Mouse (Mus musculus) adrenal gland, adult (tissue): ENCODE data around the gene Ndufs6.

Experiments
- DNase-seq, 2 experiments: peaks; one replicate each; pipeline ENCODE4 v3.0.0; 2022 to 2023; ENCODE audit warnings: low spot score in 1 of 2; ENCODE audit not compliant: inconsistent age in 2 of 2

Gene Ndufs6

GRCm38 (mm10) chr13:73306430-73306829 lies 21.9 kb downstream of the Ndufs6 start:
- no peak for DNase-seq

GRCm38 (mm10) chr13:73306085-73306410 lies 22.3 kb downstream of the Ndufs6 start:
- DNase-seq = no peak

- no peak for DNase-seq
These were observed 22.8 kb downstream of the Ndufs6 start for GRCm38 (mm10) chr13:73305398-73306084.

DNA sequence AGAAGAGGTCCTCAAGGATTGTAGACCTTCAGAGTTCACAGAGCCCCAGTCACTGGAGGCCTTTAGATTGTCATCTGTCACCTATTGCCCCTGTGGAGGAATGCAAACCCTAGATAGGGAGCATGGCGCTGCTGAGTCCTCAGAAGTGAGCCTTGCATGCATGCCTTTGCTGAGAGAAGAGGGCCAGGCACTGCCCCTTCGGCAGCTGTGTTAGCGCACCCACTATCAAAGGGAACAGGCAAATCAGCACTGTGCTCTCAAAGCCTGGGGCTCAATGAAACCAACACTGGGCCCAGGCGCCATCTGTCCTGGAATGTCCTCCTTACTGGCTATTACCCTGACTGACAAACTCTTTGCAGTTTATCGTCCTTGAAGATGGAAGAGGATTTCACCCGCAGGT lies 23.6 kb downstream of the Ndufs6 start:
- no peak for DNase-seq

GRCm38 (mm10) chr13:73299322-73299721 lies 29.0 kb downstream of the Ndufs6 start:
- no peak for DNase-seq

DNA sequence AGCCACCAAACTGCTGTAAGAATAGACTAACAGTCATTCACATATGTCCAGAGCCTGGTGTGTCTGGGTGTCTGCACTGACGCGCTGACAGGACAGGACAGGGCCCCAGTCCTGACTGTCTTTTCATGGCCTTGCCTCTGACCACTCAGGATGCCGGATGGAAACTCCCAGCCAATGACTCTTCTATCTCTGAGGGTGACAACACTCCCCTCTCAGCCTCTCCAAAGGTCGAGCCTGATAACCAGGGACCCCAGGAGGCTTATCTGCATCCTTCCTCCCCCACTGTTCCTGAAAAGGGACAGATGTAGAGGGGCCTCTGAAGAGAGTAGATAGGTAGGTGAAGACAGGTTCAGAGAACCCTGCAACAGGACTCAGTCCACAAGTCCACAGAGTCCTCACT lies 29.6 kb downstream of the Ndufs6 start:
- DNase-seq = no peak

GRCm38 (mm10) chr13:73291102-73291501 lies 37.2 kb downstream of the Ndufs6 start:
- no peak for DNase-seq

DNA sequence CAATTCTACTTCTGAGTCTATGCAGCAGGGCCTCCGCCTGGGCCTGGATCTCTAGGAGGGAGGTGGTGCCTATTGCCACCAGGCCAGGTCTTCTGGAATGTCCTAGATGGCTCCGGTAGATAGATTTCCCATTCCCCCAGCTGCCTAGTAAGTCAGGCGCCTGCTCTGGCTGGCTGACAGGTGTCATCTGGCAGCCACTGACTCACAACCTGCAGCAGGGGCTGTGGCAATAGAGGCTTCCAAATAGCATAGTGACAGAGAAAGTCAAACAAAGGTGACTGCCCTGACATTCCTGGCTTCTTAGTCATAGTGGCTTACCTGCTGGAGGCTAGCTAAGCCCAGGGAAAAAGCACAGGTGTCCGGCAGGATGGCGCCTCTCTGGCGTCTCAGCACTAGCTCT lies 38.1 kb downstream of the Ndufs6 start:
- no peak for DNase-seq

DNA sequence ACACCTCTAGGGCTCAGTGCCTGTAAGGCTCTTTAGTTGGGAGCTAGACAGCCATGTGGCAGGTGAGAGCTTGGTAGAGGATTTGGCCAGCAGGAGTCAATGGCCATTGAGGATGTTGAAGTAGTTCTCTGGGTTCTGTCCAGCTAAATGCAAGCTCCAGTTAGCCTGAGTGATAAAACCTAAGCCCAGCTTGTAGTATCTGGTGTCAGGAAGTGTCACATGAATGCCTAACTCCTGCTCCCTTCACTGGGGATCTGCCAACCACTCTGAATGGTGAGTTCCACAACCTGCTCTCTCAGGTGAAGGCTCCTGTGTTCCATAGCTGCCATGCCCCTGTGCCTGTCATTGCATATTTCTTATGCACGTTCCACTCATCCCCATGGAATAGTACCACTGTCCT lies 44.8 kb downstream of the Ndufs6 start:
- no peak for DNase-seq

DNA sequence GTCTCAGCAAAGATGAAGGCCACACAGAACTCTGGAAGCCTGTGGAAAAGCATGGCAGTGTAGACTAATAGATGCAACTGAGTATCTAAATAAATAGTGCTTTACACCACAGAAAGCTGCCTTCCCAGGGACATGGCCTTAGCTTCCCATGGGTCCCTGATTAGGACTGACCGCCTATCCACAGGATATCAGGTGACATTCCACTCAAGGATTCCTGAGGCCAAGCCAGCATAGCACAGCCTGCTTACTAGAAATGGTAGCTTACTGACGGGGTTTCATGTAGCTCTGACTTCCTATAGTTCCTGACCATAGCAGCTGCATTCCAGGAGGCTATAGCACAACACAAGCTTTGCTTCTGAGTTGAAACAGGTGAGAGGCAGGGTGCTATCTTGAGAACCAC lies 45.9 kb downstream of the Ndufs6 start:
- DNase-seq = no peak

- DNase-seq = no peak
These were observed 49.1 kb downstream of the Ndufs6 start for GRCm38 (mm10) chr13:73279196-73279595.

DNA sequence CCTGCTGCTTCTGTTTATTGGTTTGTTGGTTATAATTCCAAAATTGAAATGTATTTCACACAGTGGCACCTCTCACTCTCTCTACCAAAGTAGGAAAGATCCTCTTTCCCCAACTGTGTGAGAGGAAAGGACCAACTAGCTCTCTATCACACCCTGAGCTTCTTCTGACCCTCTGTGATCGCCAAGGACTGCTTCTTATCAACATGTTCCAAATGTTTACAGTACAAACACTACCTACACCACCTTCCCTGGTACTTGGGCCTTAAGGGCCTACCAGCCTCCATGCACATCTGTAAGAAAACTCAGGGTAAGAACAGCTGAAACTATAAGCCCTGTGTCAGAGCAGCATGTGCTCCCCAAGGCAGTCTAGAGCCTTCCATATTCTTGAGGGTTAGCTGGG lies 50.5 kb downstream of the Ndufs6 start:
- DNase-seq = no peak

DNA sequence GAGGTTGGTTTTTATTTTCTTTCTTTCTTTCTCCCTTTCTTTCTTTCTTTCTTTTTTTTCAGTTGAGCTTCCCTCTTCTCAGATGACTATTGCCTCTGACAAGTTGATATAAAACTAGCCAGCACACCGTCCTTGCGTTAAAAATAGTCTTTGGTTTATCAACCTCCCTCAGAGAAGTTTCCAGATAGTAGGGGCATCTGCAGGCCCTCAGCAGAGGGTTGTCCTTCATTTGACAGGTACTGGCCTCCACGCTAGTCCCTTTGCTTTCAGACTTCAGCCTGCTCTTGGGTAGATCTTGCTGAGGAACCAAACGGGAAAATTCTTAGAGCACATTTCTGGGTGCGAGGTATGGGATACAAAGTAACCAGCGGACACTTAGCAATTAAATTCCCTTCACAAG lies 51.0 kb downstream of the Ndufs6 start:
- DNase-seq = no peak

- DNase-seq = no peak
These were observed 54.8 kb downstream of the Ndufs6 start for GRCm38 (mm10) chr13:73273536-73273935.

DNA sequence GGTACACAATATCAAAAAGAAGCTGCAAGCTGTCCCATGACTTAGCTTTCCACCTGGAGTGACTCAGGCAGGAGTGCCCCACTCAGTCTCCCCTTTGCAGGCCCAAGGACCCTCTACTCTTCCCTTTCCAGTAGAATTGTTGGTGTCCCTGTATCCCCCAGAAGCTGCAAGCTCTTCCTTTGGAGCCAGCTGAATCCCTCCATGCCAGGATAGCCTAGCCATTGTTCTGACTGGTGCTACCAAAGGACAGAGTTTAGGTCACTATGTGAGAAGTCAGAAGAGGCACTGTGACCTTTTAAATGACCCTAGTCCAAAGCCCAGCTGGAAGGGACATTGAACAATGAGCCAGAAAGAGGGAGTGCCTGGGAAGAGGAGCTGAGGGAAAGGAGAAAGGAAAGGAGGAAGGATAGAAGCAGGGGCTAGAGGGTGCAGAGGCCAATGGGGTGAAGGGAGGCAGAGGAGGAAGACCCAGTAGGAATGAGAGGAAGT lies 55.5 kb downstream of the Ndufs6 start:
- no peak for DNase-seq

DNA sequence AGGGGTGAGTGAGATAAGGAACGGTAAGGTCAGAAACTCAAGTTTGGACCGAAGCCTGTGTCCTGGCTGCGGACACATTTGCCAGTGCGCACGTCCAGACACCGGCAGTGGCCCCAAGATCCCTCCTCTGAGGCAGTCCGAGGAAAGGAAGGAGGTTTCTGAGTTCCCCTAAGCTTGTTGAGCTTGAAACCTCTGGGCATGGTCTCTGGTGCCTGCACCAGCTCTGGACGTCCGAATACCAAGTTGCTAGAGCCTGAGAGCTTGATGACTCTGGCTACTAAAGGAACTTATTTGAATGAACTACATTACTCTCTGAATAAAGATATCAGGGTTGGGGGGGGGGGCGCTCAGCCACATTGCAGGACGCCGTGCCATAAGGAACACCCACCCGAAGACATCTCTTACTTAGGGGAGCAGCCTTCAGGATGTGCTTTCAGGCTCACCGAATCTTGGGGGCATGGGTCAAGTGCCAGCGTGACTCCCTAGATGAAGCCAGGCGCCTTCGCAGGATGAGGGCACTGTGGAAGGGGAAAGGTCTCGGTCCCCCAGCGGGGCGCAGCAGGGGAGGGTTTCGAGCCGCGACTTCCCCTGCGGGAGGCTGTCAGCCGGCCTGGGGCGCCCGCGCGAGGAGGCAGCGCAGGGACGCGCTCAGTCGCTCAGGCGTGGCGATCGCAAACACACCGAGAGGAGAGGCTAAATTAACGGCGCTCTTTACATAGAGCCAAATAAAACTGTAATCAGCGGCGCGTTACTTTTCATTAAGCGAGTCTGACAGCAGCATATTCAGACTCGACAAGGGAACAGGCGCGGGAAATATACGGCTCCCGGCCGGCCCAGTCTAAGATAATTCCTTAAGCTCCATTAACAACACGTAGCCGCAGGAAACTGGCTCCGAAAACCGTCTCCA lies 56.8 kb downstream of the Ndufs6 start:
- DNase-seq = no peak

DNA sequence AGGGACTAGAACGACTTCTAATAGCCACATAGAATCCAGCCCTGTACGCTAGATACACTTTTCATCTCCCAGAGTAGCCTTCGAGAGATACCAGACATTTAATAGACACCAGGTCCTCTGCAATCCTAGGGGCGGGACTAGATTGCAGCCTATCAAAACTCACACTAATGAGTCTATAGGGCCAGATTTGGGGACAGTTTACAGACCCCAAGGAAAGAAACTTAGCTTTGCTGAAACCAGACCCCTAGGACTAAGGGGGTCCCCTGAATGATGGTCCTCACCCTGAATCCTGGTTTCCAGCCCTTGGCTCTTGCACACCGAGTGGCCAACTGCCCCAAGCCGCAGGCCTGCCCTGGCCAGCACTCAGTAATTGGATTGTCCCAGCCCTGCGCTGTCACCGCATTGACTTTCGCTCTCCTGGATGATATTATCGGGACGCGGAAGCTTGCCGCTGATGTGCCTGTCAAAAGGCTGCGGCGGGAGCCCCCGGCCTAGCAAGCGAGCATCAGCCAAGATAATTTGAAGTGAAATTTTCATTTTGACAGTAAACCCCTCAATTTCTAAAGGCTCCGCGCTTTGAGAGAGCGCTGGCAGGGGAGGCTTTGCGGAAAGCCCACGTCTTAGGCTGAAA lies 57.8 kb downstream of the Ndufs6 start:
- DNase-seq = no peak

DNA sequence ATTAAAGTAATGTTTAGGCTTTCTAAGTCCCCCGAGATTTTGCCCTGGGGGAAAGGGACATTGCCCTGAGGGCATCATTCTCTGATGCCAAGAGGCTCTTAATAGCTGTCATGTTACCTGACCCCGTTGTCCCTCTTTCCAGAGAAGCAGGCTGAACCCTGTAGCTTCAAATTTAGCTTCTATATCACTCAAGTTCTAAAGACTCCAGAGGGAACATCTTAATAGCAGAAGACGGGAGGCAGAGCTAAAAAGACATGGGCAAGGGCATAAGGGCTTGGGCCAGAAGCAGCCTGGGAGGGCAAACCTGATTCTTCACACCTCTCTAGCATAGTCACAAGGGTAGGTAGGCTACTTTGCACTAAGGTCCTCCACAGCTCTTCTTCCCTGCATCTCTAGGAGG lies 58.5 kb downstream of the Ndufs6 start:
- no peak for DNase-seq
